Mouse (Mus musculus): ENCODE data around the gene Appl2.

The Appl2 gene

DNA sequence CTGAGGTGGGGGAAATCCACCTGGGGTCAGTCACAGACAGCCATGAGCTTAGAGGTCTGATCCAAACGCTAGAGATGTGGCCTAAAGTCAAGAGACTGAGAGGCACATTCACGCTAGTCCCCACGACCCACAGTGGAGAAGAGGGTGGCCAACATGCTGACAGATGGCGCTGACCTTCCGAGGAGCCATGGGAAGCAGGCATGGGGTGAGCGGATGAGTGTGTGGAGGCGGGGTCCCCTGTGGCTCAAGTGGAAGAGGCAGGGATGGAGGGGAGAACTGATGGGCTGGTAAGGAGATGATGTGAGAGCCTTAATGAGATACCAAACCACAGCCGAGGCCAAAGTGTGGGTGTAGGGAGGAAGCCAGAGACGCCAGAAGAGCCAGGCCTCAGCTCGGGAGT is 16.8 kb downstream of the Appl2 start:
- no peak for DNase-seq (ENCODE audit: low spot score in 2 of 2)

DNA sequence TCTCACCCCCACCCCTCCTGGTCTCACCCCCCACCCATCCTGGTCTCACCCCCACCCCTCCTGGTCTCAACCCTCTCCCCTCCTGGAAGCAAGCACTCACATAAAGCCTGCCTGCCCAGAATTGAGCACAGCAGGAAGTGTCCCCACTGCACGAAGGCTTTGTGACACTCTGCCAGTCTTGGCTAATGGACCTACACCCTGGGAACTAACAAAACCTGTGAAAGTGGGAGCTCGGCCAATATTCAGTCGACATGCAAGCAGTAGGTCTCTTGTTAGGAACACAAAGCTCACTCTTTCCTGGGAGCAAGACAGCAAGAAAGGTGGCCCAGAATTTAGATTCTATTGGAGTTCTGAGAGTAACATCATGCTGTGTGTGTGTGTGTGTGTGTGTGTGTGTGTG is 17.6 kb downstream of the Appl2 start:
- DNase-seq (ENCODE audit: low spot score in 2 of 2): peak in 1 of 2 experiments; percentile 62

DNA sequence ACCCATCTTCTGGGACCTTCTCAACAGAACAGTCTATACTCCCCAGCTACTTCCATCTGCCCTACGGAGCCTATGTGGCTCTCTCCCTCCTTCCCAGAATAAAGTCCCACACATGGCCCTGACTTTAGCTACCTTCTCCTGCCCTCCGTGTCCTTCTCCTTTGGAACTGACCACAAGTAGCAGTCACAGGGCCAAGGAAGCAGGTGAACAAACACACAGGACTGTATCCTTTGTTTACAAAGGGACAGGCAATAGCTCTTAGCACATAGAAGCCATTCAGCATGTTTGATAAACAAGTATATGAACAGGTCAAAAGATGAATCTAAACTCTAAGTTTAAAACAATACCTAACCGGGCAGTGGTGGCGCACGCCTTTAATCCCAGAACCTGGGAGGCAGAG is 18.7 kb downstream of the Appl2 start:
- DNase-seq (ENCODE audit: low spot score in 2 of 2): no peak

GRCm38 (mm10) chr10:83629190-83629781 is 19.3 kb downstream of the Appl2 start:
- DNase-seq (ENCODE audit: low spot score in 2 of 2): peak in 1 of 2 experiments; percentile 39

GRCm38 (mm10) chr10:83628241-83628640 is 20.3 kb downstream of the Appl2 start:
- DNase-seq (ENCODE audit: low spot score in 2 of 2): no peak

GRCm38 (mm10) chr10:83627113-83627687 is 21.3 kb downstream of the Appl2 start:
- no peak for DNase-seq (ENCODE audit: low spot score in 2 of 2)

- peak in 1 of 2 experiments; percentile 51 for DNase-seq (ENCODE audit: low spot score in 2 of 2)
Measured at GRCm38 (mm10) chr10:83624841-83625240, 23.7 kb downstream of the Appl2 start.

DNA sequence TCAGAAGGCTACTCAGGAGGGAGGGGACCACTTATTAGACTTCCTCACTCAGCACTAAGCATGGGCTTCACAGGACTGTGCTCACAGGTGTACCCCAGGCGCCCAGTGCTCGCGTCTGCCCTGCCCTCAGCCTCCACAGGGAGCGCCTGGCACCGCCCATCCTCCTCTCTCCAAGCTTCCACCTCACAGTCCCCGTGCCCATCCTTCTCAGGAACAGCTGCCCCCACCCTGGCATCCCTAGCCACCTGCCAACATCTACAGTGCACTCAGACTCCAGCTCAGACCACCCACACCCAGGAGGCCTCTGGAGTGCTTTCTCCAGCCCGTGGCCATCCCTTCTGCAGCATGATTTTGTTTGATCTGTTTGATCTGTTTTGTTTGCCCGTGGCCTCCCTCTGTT is 24.5 kb downstream of the Appl2 start:
- peak in 1 of 2 experiments; percentile 34 for DNase-seq (ENCODE audit: low spot score in 2 of 2)

GRCm38 (mm10) chr10:83620350-83621055 is 28.0 kb downstream of the Appl2 start:
- DNase-seq (ENCODE audit: low spot score in 2 of 2): no peak

DNA sequence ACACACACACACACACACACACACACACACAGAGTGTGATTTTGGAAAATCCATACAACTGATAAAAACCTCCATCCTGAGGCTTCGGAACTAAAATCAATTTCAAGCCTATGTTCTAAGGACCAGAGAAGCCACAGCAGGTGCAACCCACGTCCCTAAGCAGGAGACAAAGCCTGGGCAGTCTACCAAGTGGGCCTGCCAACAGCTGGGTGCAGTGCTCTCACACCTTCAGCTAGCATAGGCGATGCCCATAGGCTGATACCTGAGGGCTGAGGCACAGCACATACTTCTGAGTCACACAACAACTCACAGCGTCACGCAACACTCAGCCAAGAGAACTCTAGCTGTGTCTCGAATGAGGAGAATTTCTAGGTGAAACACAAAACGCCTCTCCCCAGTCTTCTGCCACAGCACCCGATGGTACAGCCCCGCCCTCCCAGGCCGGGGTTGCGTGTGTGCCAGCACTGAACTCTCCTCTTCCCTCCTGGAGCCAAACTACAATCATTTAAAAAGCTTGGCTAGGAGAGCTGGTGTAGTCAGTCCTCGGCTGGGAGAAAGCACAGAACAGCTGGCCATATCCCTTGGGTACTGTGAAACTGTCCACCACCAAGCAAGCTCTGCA is 29.6 kb downstream of the Appl2 start:
- peak in 1 of 2 experiments; percentile 16 for DNase-seq (ENCODE audit: low spot score in 2 of 2)

- DNase-seq (ENCODE audit: low spot score in 2 of 2): peak; percentile 21 to 39
Measured at GRCm38 (mm10) chr10:83617366-83617765, 31.2 kb downstream of the Appl2 start.

DNA sequence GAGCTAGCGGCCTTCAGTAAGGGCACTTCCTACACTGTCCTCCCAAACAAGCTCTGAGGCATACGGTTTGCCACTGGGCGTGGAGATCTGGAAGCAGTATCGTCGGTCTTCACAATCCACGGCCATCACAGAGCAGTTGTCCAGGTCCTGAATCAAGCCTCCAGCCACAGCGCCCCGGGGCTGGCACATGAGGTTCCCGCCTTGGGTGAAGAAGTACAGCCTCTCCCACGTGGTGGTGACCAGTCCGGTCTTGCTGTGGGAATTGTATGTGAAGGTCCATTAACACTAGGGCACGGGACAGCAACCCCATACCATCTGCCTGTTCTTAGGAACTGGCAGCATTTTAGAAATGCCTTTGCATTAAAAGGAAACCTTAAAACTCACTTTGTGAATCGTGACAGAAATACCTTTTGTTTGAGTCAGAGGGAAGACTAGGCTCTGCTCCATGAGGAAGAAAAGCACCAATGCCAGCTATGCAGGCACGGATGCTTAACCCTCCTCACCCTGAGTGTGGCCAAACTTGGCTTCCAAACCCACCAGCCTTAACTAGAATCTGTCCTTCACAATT is 35.8 kb downstream of the Appl2 start:
- peak in 1 of 2 experiments; percentile 19 for DNase-seq (ENCODE audit: low spot score in 2 of 2)

DNA sequence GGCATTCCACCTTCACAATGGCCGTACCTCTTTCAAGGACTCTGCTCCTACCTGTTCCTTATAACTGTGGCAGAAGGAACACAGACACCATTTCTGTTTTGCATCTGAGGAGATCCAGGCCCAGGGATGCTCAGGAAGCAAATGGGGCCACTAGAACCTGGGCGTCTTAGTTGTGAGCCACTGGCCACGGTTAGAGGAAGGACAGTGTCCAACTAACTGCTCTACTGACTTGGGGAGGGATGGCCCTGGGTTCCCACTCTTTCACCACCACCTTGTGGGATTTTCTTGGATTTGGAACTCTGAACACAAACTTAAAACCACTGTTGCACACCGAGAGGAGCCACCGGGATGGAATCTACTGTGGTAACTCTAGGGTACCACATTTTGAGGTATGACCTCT is 36.7 kb downstream of the Appl2 start:
- DNase-seq (ENCODE audit: low spot score in 2 of 2): no peak

- DNase-seq (ENCODE audit: low spot score in 2 of 2): no peak
Measured at GRCm38 (mm10) chr10:83610518-83610917, 38.0 kb downstream of the Appl2 start.

GRCm38 (mm10) chr10:83608596-83608995 is 39.9 kb downstream of the Appl2 start:
- no peak for DNase-seq (ENCODE audit: low spot score in 2 of 2)

DNA sequence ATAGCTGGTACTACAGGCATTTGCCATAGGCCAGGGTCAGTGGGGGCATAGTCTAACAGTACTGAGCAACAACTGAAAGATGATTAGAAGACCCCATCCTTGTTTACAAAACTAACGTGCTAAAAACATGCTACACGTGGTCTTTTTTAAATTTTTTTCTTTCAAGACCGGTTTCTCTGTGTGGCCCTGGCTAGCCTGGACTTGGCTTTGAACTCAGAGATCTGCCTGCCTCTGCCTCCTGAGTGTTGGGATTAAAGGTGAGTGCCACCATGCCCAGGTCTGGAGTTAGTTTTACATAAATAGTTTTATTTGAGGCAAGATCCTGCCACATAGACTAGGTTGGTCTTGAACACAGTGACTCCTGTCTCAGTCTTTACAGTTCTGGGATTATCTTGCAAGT is 41.4 kb downstream of the Appl2 start:
- no peak for DNase-seq (ENCODE audit: low spot score in 2 of 2)

GRCm38 (mm10) chr10:83605637-83606183 is 42.8 kb downstream of the Appl2 start:
- DNase-seq (ENCODE audit: low spot score in 2 of 2): no peak

GRCm38 (mm10) chr10:83603956-83604564 is 44.5 kb downstream of the Appl2 start:
- no peak for DNase-seq (ENCODE audit: low spot score in 2 of 2)

GRCm38 (mm10) chr10:83600650-83601049 is 47.9 kb downstream of the Appl2 start:
- no peak for DNase-seq (ENCODE audit: low spot score in 2 of 2)

GRCm38 (mm10) chr10:83594526-83594925 is 54.0 kb downstream of the Appl2 start:
- no peak for DNase-seq (ENCODE audit: low spot score in 2 of 2)

DNA sequence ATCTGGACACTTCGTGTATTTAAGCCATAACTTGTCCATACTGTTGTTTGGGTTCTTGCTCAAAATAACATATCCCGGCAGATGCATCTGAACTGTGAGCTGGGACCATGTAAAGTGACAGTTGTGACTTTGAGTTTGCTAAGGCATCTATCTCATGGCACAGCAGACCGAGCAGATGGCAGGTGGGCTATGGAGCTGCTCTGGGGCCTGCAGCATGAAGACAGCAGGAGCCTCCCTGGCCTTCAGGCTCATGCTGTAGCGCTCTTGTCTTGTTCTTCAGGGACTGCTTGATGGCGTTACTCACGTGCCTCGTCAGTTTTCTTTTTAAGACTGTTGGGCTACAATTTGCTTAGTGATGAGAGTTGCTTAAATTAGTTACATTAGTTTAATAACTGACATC is 55.9 kb downstream of the Appl2 start:
- no peak for DNase-seq (ENCODE audit: low spot score in 2 of 2)

GRCm38 (mm10) chr10:83590801-83591200 is 57.7 kb downstream of the Appl2 start:
- DNase-seq (ENCODE audit: low spot score in 2 of 2): no peak
